Comparison of ENCODE assay signal across 1 mouse cellular context in the genomic region with DNA sequence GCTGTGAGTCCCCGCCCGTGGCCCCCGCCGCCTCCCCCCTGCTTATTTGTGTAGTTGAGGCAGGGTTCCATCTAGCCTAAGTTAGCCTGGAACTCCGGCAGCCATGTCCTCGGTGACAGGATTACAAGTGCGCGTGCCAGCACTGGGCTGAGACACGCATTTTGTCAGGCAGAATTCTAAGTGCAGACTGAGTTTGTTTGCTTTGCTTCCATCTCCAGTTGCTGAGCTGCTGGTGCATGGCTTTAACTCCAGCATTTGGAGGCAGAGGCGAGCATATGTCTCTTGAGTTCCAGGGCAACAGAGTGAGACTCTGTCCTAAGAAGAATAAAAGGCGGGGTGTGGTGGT.
TF ChIP-seq lines count a peak whose summit lies in the region.

No protein-coding gene starts in this region.

TF ChIP-seq in MEL, 35 proteins besides CTCF, POLR2A, EP300 and RAD21 (continued from another document):
- TF ChIP-seq POLR2AphosphoS5 (IDR thresholded peaks at IDR 0.05; ENCODE audit: borderline replicate concordance, low read depth, low read length), result no peak
- TF ChIP-seq HCFC1 (IDR thresholded peaks at IDR 0.05; ENCODE audit: low read depth, low read length), result no peak
- TF ChIP-seq JUND (IDR thresholded peaks at IDR 0.05; ENCODE audit: low read depth, low read length), result no peak
- no peak for TF ChIP-seq ZC3H11A (IDR thresholded peaks at IDR 0.05; ENCODE audit: low read depth, low read length)
TF ChIP-seq in MEL: peak in this region for 4.
